Mouse (Mus musculus): ENCODE results near the gene Rab2b.

Rab2b gene

DNA sequence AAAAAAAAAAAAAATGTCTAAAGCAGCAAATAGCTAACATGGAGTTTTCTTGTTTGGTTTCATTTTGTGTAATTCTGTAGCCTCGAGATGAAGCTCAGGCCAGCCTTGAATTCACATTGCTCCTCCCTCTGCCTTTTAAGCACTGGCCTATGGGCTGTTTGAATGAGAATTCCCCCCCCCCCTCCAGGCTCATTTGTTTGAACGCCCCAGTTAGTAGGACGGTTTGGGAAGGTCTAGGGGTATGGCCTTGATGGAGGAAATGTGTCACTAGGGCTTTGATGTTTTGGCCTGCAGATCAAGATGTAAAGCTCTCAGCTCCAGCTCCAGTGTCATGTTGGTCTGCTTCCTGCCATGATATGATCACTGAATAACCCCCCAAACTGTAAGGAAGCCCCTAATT lies 6.6 kb downstream of the Rab2b start:
- no peak for DNase-seq

DNA sequence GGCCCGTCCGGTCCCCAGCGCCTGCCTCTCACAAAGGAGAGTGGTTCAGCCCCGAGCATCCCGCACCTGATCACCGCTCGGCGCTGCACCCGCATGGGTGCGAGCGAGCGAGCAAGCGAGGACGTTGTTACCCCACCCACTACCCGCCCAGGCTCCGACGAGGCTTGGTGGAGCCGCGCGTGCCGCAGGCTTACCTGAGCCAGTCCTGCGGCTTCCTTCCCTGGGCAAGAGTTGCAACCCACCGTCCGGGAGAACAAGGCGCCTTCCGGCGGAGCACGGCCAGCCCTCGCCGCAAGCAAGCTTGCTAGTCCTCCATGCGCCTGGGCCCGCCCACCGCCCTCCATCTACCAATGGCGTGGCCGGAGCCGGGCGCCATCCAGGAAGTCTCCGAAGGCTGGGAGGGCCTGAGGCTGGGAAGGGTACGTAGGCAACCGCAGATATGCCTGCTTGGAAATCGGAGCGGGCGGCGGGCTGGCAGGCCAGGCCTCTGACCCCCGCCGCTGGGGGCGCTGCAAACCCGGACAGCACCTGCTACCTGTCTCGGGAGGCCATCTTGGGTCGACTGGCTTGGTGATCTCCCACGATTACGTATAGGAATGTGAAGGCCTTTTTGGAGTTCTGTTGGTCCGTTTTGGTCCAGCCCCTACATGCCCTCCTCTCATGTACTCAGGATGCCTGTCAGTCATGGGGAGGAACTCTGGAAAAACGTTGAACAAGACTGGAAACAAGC lies 21.7 kb downstream of the Rab2b start, which contains the start of gene Chd8:
TSS of gene Chd8 (minus strand) at position 297 of the 730 bp plus-strand sequence.
- DNase-seq: peak; percentile 99

DNA sequence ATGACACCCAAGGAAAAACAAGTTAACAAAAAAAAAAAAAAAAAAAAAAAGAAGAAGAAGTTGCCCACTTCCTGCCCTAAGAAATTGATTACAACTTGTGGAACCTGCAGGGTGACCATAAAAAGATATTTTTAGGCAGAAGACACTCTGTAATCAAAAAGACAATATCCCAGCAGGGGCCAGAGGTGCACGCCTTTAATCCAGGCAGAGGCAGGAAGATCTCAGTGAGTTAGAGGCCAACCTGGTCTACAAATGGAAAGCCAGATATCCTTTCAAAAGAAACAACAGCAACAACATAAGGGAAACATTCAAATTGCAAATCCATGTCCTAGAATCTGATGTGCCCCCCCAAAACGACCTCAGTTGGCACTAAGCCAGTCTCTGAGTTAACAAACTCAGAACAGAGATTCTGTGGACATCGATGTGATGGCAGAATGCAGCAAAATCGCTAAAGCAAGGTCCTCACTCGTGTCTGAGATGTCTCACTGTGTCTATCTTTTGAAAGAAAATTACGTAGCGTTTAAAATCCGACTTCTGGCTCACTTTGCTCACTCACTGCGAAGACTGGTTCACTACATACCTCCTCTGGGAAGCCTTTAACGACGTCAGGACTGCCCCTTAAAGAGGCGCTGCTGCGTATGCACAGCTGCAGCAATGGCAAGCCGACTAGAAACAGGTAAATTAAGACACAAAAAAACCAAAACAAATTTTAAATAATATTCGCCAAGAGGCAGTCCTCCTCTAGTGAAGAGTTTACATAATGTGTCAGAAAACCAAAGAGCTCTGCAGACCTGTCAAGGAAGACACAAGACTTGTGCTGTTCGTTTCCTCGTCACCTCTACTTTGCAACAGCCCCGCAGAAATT lies 22.8 kb downstream of the Rab2b start:
- peak; percentile 16 for DNase-seq

DNA sequence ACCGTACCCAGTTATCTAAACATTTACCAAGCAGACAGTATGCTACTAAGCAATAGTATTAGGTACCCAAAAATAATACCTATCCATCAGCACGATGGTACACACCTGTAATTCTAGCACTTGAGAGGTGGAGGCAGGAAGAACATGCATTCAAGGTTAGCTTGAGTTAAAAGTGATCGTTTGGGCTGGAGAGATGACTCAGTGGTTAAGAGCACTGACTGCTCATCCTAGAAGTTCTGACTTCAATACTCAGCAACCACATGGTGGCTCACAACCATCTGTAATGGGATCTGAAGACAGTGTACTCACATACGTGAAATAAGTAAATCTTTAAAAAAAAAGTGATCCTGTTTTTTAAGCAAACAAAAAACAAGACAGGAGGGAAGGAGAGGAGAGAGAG lies 33.2 kb downstream of the Rab2b start:
- DNase-seq: no peak

DNA sequence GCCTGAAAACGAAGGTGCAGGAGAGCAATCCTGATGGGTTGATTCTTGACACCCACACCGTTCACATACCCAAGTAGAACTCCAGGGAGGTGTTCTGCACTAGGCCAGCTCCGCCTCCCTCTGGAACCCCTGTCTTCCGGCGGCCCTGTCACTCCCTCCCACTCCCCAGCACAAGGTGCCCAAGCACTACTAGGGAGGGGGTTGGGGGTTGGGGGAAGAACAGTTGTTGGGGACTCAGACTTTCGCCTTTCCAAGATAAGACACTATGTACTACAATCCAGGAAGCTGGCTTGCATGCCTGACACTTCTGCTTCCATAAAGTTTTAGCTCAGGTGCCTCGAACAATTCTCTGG lies 34.7 kb downstream of the Rab2b start:
- no peak for DNase-seq

DNA sequence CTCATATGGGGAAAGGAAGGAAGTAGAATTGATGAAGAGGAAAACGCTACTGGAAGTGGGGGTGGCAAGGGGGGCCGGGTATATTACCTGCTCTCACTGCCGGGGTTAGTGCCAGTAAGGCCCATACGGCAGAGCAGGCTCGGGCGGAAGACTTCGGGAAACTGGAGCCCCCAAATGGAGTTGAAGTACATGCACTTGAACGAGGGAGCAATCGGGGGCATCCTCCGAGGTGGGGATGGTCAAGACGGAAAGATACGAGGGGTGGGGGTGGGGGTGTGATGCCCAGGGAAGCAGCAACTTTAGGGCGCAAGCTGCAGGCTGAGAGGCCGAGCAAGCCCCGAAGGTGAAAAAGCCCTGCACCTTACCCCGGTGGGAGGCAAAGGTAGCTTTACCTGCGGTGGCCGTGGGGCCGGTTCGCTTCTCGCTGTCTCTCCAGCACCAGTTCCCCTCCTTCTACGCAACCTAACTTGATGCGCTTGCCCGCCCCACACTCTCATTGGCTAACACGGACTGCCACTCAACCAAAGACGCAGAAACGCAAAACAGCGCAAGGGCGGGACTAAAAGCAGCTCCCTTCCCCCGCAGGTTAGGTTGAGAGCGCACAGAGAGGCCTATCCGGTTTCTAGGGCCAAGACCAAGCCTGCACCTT lies 35.2 kb downstream of the Rab2b start:
- peak; percentile 98 for DNase-seq

DNA sequence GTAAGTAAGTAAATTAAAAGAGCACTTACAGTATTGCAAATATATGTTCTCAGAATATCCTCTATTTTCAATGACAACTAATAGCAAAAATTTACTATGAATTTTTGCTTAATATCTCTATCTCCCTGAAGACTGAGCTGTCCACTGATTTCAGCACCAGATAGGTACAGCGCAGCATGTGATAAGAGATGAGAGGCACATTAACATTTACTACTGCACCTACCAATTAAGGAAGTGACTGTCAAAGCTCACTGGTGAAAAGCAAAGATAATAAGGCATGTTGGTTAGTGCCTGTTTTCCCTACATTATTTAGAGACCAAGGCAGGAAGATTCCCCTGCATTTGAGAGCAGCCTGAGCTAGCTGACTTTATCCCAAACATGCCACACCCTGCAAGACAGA lies 43.1 kb downstream of the Rab2b start:
- DNase-seq: no peak

DNA sequence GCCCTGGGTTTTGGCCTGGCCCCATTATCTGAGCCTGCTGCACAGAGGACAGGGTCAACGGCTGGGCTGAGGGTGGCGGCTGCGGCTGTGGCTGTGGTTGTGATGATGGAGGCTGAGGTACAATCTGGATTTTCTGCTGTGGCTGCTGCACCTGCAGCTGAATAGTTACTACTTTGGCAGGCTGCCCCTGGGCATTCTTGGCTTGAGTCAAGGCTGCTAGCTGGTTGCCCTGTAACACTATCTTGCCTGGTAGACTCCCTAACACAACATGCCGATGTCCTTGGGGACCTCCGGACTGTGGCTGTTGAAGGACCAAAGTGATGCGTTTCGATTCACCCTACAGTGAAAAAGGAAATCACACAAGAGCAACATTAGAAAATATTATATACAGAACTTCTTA lies 44.2 kb downstream of the Rab2b start:
- no peak for DNase-seq

DNA sequence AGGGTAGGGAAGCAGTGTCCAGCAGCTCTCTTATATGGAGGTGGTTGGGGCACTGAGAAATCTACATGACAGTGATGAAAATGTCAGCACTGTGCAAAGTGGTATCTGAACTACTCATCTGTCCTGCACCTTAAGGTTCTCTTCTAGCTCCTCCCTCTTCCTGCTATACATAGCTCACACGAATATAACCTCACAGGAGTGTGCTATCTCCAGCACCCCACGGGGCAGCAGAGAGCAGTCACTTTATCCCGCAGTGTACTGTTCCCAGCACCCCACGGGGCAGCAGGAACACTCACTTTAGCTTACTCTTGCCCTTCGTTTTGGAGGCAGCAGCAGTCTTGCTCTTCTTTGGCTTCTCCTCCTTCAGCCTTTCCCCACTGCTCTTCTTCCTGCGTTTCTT lies 47.1 kb downstream of the Rab2b start:
- DNase-seq: no peak

DNA sequence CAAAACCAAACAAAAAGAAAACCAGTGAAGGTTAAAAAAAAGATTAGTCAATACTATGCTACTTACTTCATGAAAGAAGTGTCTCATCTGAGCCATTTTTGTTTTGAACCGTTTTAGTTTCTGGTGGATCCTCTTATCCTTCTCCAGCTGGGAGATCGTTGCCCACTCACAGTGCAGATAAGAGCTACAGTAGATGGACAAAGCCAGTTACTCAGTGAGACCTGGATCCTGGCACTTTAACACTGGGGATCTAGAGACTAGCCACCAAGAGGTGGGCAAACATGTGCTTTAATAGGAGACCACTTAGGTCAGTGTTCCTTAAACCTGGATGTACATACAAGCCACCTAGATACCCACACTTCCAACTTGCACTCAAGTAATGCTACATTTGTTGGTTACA lies 53.4 kb downstream of the Rab2b start:
- DNase-seq: no peak

DNA sequence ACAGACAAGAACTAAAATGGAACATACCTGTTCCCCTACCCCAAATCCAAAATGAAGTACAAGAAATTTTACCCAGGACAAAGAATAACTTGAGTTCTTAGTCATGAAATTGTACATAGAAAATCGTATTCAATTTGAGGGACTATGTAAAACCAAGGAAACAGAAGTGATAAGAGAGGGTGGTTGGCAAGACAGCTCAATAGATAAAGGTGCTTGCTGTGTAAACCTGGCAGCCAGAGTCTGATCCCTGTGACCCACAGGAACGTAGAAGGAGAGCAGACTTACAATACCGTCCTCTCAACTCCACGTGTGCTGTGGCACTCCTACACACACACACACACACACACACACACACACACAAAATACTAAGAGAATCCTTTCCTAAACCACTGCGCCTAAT lies 62.1 kb downstream of the Rab2b start:
- DNase-seq: no peak

Measured in right cerebral cortex, postnatal 25 days (tissue).